Mouse (Mus musculus) intestine, embryonic 16.5 days (tissue): ENCODE data around the gene Camk1. TPM values are rescaled to one million over a fixed set of nuclear protein-coding genes. Genes with fewer than 3 reads are reported as not detected.
A peak's percentile ranks its signal among the peaks of the same experiment; 100 is the strongest.
"Not testable (repeated sequence)": the region's sequence is repeated elsewhere in the genome, so short reads cannot be mapped to it uniquely, and the experiment has no call there.

ENCODE experiments used
- ATAC-seq: fragments of 200-750 bp; cut with Nextera tagmentation; 2 replicates; pipeline ENCODE4 v1.8.0; 2017; ENCODE audit warnings: moderate TSS enrichment, moderate library complexity
- H3K27ac ChIP-seq: fragments of 300-500 bp; sonication (generic); 2 replicates; pipeline ENCODE4 v1.5.1; 2014; ENCODE audit warnings: mild to moderate bottlenecking, low read length
- H3K27me3 ChIP-seq: fragments of 300-500 bp; sonication (generic); replicated peaks from 2 replicates; pipeline ENCODE4 v1.6.1; 2014; ENCODE audit warnings: low read length, control low read depth, mixed read lengths; ENCODE audit not compliant: control insufficient read depth, insufficient read depth
- H3K36me3 ChIP-seq: fragments of 300-500 bp; sonication (generic); 2 replicates; pipeline ENCODE4 v1.6.1; 2014; ENCODE audit warnings: low read length, control low read depth; ENCODE audit not compliant: control insufficient read depth, insufficient read depth
- H3K4me1 ChIP-seq: fragments of 300-500 bp; sonication (generic); 2 replicates; pipeline ENCODE4 v1.6.1; 2014; ENCODE audit warnings: low read length, control low read depth, mixed read lengths; ENCODE audit not compliant: control insufficient read depth, insufficient read depth
- H3K4me2 ChIP-seq: fragments of 300-500 bp; sonication (generic); 2 replicates; pipeline ENCODE4 v1.6.1; 2014; ENCODE audit warnings: low read depth, low read length, control low read depth
- H3K4me3 ChIP-seq: fragments of 300-500 bp; sonication (generic); 2 replicates; pipeline ENCODE4 v1.5.1; 2014; ENCODE audit warnings: mild to moderate bottlenecking, low read length
- H3K9ac ChIP-seq: fragments of 300-500 bp; sonication (generic); 2 replicates; pipeline ENCODE4 v1.6.1; 2014; ENCODE audit warnings: low read depth, low read length
- H3K9me3 ChIP-seq: fragments of 300-500 bp; sonication (generic); 2 replicates; pipeline ENCODE4 v1.6.1; 2016; ENCODE audit warnings: low read length, control low read depth; ENCODE audit not compliant: control insufficient read depth
- WGBS: fragments of 180-500 bp; shearing (Covaris S2); extraction: QIAGEN DNeasy Blood & Tissue Kit; methylation state at CpG from one replicate; pipeline ENCODE4 v1.1.7; 2014; 5-methylcytosine and 5-hydroxymethylcytosine counted together
- polyA plus RNA-seq: library from polyadenylated mRNA; unstranded; fragments of >200 nt; fragmentation: Nextera tagmentation; extraction: Ambion mirVana; gene quantifications from 2 replicates; pipeline ENCODE4 v1.2.1, GENCODE M21; 2015

Camk1 gene
- polyA plus RNA-seq, 1 experiment from 2014 or later: 66.8 TPM

DNA sequence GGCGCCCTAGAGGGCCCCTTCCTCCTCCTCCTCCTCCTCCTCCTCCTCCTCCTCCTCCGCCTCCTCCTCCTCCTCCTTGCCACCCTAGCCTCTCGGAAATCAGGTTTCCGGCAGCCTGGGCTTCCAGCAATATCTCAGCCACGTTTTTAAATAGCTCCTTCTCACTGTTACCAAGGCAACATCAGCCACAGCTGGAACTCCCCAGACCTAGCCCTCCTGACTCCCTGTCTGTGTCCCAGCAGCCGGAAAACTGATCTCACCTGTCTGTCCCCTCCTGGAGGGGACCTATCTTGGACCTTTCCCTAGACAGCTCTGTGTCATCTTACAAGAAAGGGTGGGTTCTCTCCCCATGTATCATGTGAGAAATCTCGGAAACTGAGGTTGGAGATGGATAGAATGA, 1.5 kb downstream of the Camk1 start:
- Histone ChIP-seq H3K4me2 (peak overlapping the region; percentile 92), H3K27ac (no peak overlapping the region), H3K4me1 (peaks cover 19% of the 10 kb centered on the region), H3K4me3 (peak overlapping the region; percentile 79), H3K9me3 (no peaks in the 10 kb centered on the region), H3K9ac (peak overlapping the region; percentile 30; the same call in 1 of the 2 replicates), H3K27me3 (no peaks in the 10 kb centered on the region), H3K36me3 (0 out of 2 replicates have a peak, but pooled peaks cover 3% of the 10 kb centered on the region)
- no peak for ATAC-seq
- WGBS: 35% methylated on average over 5 of the region's 7 CpGs

DNA sequence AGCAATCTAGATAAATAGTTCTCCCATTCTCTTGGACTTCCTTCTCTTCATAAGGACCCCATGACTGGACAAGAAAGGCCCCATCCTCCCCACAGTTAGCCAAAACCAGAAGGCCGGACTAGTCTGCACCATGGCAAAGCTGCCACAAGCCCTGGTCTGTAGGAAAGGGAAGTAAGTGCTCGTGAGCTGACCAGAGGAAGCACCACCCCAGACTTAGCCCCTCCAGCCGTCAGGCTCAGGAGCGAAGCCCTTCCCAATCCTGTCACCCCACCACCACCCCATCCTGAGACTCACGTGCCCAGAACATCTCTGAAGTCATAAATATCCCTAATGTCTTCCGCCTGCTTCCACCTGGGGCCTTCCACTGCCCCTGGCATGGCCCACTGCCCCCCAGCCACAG, 2.2 kb downstream of the Camk1 start:
- Histone ChIP-seq H3K9me3 (no peaks in the 10 kb centered on the region), H3K4me1 (peaks cover 19% of the 10 kb centered on the region), H3K9ac (peak overlapping the region; percentile 33; the same call in 1 of the 2 replicates), H3K36me3 (0 out of 2 replicates have a peak, but pooled peaks cover 3% of the 10 kb centered on the region), H3K27ac (peak overlapping the region; percentile 41; the same call in 1 of the 2 replicates), H3K4me2 (0 out of 2 replicates have a peak overlapping the region, but pooled peaks have one; percentile 92), H3K27me3 (no peaks in the 10 kb centered on the region), H3K4me3 (no peak overlapping the region)
- no peak for ATAC-seq
- 74% methylated on average over 6 of the region's 6 CpGs for WGBS

DNA sequence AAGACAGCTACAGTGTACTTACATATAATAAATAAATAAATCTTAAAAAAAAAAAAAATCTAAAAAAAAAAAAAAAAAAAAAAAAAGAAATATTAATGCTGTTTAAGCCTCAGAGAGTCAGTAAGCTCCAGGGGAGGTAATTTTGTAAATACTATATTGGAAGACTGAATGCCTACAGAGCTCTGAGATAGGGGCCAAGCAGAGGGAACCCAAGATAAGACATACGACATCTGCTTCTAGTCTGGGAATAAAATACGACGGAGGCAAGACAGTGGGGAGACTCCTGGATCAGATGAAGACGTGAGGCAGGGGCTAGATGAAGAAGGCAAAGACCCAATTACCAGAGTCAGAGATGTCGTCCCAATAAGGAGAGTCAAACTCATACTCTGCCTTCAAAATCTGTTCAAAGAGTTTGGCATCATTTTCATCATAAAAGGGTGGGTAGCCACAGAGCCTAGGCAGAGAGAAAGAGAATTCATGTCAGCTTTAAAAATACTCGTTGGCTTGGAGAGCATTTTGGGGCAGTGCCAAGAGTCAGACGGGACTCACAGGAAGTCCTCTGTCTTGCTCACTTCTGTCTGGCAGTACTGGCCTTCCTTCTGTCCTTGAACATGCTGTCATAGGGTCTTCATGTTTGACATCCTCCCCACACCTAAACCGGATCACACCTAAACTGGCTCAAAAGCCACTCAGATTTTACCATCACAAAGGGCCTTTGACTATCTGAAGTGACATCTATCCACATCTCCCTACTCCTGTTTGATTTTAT, 6.7 kb downstream of the Camk1 start:
- WGBS: 60% methylated on average over 8 of the region's 8 CpGs
- no peak overlapping the region for H3K4me3 ChIP-seq
- no peak for ATAC-seq
- H3K27ac ChIP-seq: no peak overlapping the region
- no peaks in the 10 kb centered on the region for H3K9me3 ChIP-seq
- no peaks in the 10 kb centered on the region for H3K27me3 ChIP-seq
- H3K4me1 ChIP-seq: peaks cover 3% of the 10 kb centered on the region; the same call in 1 of the 2 replicates
- peaks cover 3% of the 10 kb centered on the region; the same call in 1 of the 2 replicates for H3K36me3 ChIP-seq
- no peak overlapping the region for H3K9ac ChIP-seq
- H3K4me2 ChIP-seq: no peak overlapping the region

DNA sequence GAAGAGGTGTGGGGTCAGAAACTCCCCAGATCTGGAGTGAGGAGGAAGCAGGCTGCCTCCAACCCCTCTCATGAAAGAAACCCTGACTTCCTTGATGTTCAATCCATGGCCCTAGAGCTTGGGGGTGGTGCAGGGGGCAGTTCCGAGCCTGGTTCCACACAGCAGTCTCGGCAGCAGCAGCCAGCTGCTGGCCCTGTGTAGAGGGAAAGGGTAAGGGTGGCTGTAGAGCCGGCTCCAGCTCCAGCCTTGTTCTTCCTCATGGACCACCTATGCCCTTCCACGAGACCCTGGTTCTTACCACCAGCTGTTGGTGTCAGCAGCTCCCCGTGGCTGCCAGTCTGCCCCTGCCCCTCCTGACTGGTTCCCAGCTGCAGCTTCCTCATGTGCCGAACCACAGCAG, 9.6 kb downstream of the Camk1 start:
- no peak for ATAC-seq
- H3K4me2 ChIP-seq: no peak overlapping the region
- H3K36me3 ChIP-seq: peaks cover 3% of the 10 kb centered on the region; the same call in 1 of the 2 replicates
- no peaks in the 10 kb centered on the region for H3K9me3 ChIP-seq
- H3K4me1 ChIP-seq: no peaks in the 10 kb centered on the region
- no peak overlapping the region for H3K9ac ChIP-seq
- no peak overlapping the region for H3K27ac ChIP-seq
- no peak overlapping the region for H3K4me3 ChIP-seq
- H3K27me3 ChIP-seq: no peaks in the 10 kb centered on the region
- 69% methylated on average over 6 of the region's 6 CpGs for WGBS

DNA sequence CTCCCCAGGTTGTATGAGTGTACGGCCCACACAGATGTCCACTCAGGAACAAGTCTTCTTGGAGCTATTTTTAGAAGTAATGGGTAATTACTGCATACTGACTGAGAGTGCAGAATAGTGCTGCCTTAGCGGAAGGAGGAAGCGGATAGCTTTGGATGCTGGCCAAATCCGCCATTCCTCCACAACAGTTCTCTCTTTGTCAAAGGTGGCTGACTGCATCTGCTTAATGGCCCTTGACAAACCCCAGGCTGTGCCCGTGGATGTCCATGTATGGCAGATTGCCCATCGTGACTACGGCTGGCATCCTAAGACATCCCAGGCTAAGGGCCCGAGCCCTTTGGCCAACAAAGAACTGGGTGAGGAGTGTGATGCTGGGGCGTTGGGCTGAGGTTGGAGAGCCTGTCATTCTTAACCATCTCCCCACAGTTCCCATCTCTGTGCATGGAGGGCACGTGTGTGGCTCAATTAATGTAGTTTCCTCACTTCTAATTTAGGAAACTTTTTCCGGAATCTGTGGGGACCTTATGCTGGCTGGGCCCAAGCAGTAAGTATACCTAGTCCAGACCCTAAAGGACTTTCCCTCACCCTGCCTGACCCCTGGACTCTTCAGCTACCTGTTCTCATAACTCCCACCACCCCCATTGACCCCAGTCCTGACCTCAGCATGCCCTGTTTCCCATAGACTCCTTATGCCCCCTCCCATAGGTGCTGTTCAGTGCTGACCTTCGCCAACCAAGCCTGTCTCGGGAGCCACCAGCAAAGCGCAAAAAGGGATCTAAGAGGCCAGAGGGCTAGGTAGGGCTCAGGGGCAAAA, 10.4 kb downstream of the Camk1 start:
- Histone ChIP-seq H3K27ac (peak overlapping the region; percentile 34), H3K36me3 (peaks cover 3% of the 10 kb centered on the region; the same call in 1 of the 2 replicates), H3K27me3 (no peaks in the 10 kb centered on the region), H3K9ac (no peak overlapping the region), H3K9me3 (no peaks in the 10 kb centered on the region), H3K4me3 (no peak overlapping the region), H3K4me2 (no peak overlapping the region), H3K4me1 (no peaks in the 10 kb centered on the region)
- ATAC-seq: peak; percentile 82
- 56% methylated on average over 14 of the region's 14 CpGs for WGBS

DNA sequence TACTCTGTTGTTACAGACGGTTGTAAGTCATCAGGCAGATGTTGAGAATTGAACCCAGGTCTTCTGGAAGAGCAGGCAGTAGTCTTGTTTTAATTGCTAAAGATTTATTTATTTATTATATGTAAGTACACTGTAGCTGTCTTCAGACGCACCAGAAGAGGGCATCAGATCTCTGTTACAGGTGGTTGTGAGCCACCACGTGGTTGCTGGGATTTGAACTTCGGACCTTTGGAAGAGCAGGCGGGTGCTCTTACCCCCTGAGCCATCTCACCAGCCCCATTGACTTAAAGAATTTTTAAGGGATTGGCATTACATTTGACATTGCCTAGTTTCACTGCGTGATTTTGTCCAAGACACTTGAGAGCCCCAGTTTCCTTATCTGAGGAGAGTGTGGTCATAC, 11.1 kb downstream of the Camk1 start:
- H3K4me2 ChIP-seq, H3K36me3 ChIP-seq, H3K4me1 ChIP-seq, H3K9me3 ChIP-seq, H3K27me3 ChIP-seq, H3K9ac ChIP-seq, H3K4me3 ChIP-seq: not testable (repeated sequence)
- peak; percentile 43; the same call in 1 of the 2 replicates for ATAC-seq
- H3K27ac ChIP-seq: 0 out of 2 replicates have a peak overlapping the region, but pooled peaks have one; percentile 34
- WGBS: 64% methylated on average over 6 of the region's 6 CpGs

DNA sequence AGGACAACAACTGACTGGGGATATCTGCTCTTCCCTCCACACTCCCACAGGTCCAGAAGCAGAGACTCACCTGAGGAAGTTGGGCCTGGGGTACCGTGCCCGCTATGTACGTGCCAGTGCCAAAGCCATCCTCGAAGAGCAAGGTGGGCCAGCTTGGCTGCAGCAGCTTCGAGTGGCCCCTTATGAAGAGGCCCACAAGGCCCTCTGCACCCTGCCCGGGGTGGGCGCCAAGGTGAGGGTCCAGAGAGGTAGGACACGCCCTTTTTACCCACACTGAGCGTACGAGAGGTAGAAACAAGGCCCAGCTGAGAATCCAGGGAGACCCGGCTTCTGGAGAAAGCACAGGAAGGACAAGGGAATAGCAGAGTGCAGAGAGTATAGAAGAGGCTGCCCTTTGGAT, 12.1 kb downstream of the Camk1 start:
- no peaks in the 10 kb centered on the region for H3K27me3 ChIP-seq
- H3K9me3 ChIP-seq: no peaks in the 10 kb centered on the region
- no peak for ATAC-seq
- no peak overlapping the region for H3K27ac ChIP-seq
- peaks cover 3% of the 10 kb centered on the region; the same call in 1 of the 2 replicates for H3K36me3 ChIP-seq
- WGBS: 92% methylated on average over 11 of the region's 11 CpGs
- H3K9ac ChIP-seq: no peak overlapping the region
- H3K4me1 ChIP-seq: no peaks in the 10 kb centered on the region
- H3K4me2 ChIP-seq: no peak overlapping the region
- H3K4me3 ChIP-seq: no peak overlapping the region

DNA sequence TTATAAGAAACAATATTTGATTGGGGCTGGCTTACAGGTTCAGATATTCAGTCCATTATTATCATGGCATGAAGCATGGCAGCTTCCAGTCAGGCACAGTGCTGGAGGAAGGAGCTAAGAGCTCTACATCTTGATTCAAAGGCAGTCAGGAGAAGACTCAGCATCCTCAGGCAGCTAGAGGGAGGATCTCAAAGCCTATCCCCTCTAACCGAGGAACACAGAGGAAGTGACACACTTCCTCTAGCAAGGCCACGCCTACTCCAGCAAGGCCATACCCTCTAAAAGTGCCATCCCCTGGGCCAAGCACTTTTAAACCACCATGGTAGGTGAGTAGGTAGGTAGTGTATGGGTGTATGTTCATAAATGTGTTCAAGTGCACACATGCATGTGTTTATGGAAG, 13.2 kb downstream of the Camk1 start:
- Histone ChIP-seq H3K9me3 (no peaks in the 10 kb centered on the region), H3K36me3 (peaks cover 3% of the 10 kb centered on the region; the same call in 1 of the 2 replicates), H3K4me3 (no peak overlapping the region), H3K27ac (no peak overlapping the region), H3K4me1 (peaks cover 5% of the 10 kb centered on the region; the same call in 1 of the 2 replicates), H3K27me3 (no peaks in the 10 kb centered on the region), H3K9ac (no peak overlapping the region), H3K4me2 (no peak overlapping the region)
- 48% methylated on average over 2 of the region's 2 CpGs for WGBS
- no peak for ATAC-seq

DNA sequence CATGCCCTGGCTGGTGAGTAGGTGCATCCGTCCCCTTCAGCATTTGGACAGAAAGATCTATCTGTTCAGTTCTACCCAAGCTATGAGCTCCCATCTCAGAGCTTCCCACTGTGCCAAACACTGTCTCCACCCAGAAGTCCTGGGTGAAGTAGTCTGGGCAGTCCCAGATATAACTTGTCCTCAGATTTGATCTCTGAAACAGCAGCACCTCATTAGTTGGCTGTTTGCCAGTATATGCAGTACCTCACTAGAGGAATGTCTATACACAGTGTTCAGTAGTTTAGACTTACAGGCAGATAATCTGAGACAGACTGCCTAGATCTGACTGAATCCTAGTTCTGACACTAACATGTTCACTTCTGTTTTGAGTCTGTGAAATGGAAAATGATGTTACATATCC, 14.4 kb downstream of the Camk1 start:
- ATAC-seq: no peak
- Histone ChIP-seq H3K4me1 (peaks cover 9% of the 10 kb centered on the region; the same call in 1 of the 2 replicates), H3K27ac (no peak overlapping the region), H3K9me3 (no peaks in the 10 kb centered on the region), H3K4me2 (no peak overlapping the region), H3K4me3 (no peak overlapping the region), H3K27me3 (no peaks in the 10 kb centered on the region), H3K36me3 (peaks cover 4% of the 10 kb centered on the region), H3K9ac (no peak overlapping the region)
- 87% methylated on average over 1 of the region's 1 CpGs for WGBS
